Mouse (Mus musculus) forebrain, embryonic 13.5 days (tissue): ENCODE results near the gene Xlr4c. TPM values are rescaled to one million over a fixed set of nuclear protein-coding genes. Genes with fewer than 3 reads are reported as not detected.
"Not testable (repeated sequence)": the region's sequence is repeated elsewhere in the genome, so short reads cannot be mapped to it uniquely, and the experiment has no call there.

Source experiments
- ATAC-seq: fragments of 200-750 bp; cut with Nextera tagmentation; 2 replicates; pipeline ENCODE4 v1.8.0; 2017
- H3K27ac ChIP-seq: fragments of 300-500 bp; sonication (generic); 2 replicates; pipeline ENCODE4 v1.5.1; 2015; ENCODE audit warnings: inconsistent platforms, mild to moderate bottlenecking, moderate library complexity
- H3K27me3 ChIP-seq: fragments of 300-500 bp; sonication (generic); 2 replicates; pipeline ENCODE4 v1.6.1; 2015; ENCODE audit warnings: mild to moderate bottlenecking, inconsistent platforms
- H3K36me3 ChIP-seq: fragments of 300-500 bp; sonication (generic); 2 replicates; pipeline ENCODE4 v1.6.1; 2015; ENCODE audit warnings: mild to moderate bottlenecking, inconsistent platforms; ENCODE audit not compliant: poor library complexity, severe bottlenecking
- H3K4me1 ChIP-seq: fragments of 300-500 bp; sonication (generic); 2 replicates; pipeline ENCODE4 v1.6.1; 2015; ENCODE audit warnings: inconsistent platforms
- H3K4me2 ChIP-seq: fragments of 300-500 bp; sonication (generic); 2 replicates; pipeline ENCODE4 v1.6.1; 2015; ENCODE audit warnings: inconsistent platforms, mild to moderate bottlenecking, moderate library complexity
- H3K4me3 ChIP-seq: fragments of 300-500 bp; sonication (generic); 2 replicates; pipeline ENCODE4 v1.5.1; 2015; ENCODE audit warnings: mild to moderate bottlenecking, inconsistent platforms
- H3K9ac ChIP-seq: fragments of 300-500 bp; sonication (generic); 2 replicates; pipeline ENCODE4 v1.6.1; 2015; ENCODE audit warnings: mild to moderate bottlenecking, inconsistent platforms
- H3K9me3 ChIP-seq: fragments of 300-500 bp; sonication (generic); replicated peaks from 2 replicates; pipeline ENCODE4 v1.6.1; 2016; ENCODE audit warnings: inconsistent platforms
- WGBS: fragments of 180-500 bp; shearing (Covaris S2); methylation state at CpG from one replicate; pipeline ENCODE4 v1.1.7; 2015; 5-methylcytosine and 5-hydroxymethylcytosine counted together
- polyA plus RNA-seq: library from polyadenylated mRNA; unstranded; fragments of >200 nt; fragmentation: Nextera tagmentation; extraction: Ambion mirVana; gene quantifications from 2 replicates; pipeline ENCODE4 v1.2.1, GENCODE M21; 2015

Xlr4c gene
- not detected in 2 replicates for polyA plus RNA-seq

GRCm38 (mm10) chrX:73242821-73243325, at the start of gene Xlr4c:
Gene Xlr4c (minus strand): TSS chrX:73243130.
- H3K4me1 ChIP-seq, ATAC-seq, H3K27me3 ChIP-seq, H3K4me3 ChIP-seq, H3K9ac ChIP-seq, H3K27ac ChIP-seq, H3K4me2 ChIP-seq, H3K9me3 ChIP-seq, H3K36me3 ChIP-seq: not testable (repeated sequence)
- WGBS, result 88% methylated on average over 14 of the region's 14 CpGs

- H3K4me1 ChIP-seq, H3K4me2 ChIP-seq, H3K9ac ChIP-seq, H3K4me3 ChIP-seq, H3K36me3 ChIP-seq, H3K27me3 ChIP-seq, H3K9me3 ChIP-seq, ATAC-seq, H3K27ac ChIP-seq: not testable (repeated sequence)
- WGBS, result 92% methylated on average over 14 of the region's 14 CpGs
Measured at GRCm38 (mm10) chrX:73265270-73265669, 22.3 kb upstream of the Xlr4c start, which contains the start of gene Xlr3c. Gene Xlr3c (minus strand): TSS chrX:73265390.

DNA sequence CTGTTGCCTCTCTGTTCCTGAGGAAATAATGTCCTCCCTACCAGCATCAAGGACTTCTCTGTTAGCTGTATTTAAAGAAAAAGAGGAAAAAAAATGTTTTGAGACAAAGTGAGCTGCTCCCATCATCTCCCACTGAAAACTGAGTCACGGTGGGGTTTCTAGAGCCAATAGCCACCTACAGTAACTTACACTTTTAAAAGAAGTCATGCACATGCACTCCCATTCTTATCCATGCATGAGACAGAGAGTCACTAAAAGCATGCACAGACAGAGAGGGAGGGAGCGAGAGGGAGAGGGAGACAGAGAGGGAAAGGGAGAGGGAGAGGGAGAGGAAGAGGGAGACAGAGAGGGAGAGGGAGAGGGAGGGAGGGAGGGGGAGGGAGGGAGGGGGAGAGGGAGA, 19.5 kb upstream of the Xlr4c start:
- H3K27me3 ChIP-seq, ATAC-seq: not testable (repeated sequence)
- 92% methylated on average over 1 of the region's 2 CpGs for WGBS

GRCm38 (mm10) chrX:73229288-73229687, 13.6 kb downstream of the Xlr4c start:
- H3K9ac ChIP-seq, result peak overlapping the region; percentile 80
- H3K36me3 ChIP-seq, result no peaks in the 10 kb centered on the region
- H3K27ac ChIP-seq, result peak overlapping the region; percentile 95; the same call in 1 of the 2 replicates
- no peaks in the 10 kb centered on the region for H3K27me3 ChIP-seq
- peaks cover 14% of the 10 kb centered on the region; the same call in 1 of the 2 replicates for H3K4me1 ChIP-seq
- peak overlapping the region; percentile 64 for H3K4me3 ChIP-seq
- peak overlapping the region; percentile 73 for H3K4me2 ChIP-seq
- ATAC-seq, result no peak
- WGBS, result 47% methylated on average over 3 of the region's 3 CpGs
- no peaks in the 10 kb centered on the region for H3K9me3 ChIP-seq

More for the DNA sequence above, 19.5 kb upstream of the Xlr4c start:
- not testable (repeated sequence) for H3K4me2 ChIP-seq, H3K9me3 ChIP-seq, H3K4me3 ChIP-seq, H3K27ac ChIP-seq, H3K4me1 ChIP-seq, H3K9ac ChIP-seq, H3K36me3 ChIP-seq

- peak overlapping the region; percentile 73 for H3K4me2 ChIP-seq
- 10% methylated on average over 27 of the region's 51 CpGs for WGBS
- H3K27ac ChIP-seq, result peak overlapping the region; percentile 95
- H3K4me1 ChIP-seq, result peaks cover 14% of the 10 kb centered on the region; the same call in 1 of the 2 replicates
- H3K9ac ChIP-seq, result peak overlapping the region; percentile 80
- peak overlapping the region; percentile 64 for H3K4me3 ChIP-seq
- ATAC-seq, result peak; percentile 69
- no peaks in the 10 kb centered on the region for H3K9me3 ChIP-seq
- no peaks in the 10 kb centered on the region for H3K27me3 ChIP-seq
- no peaks in the 10 kb centered on the region for H3K36me3 ChIP-seq
Measured at GRCm38 (mm10) chrX:73228606-73229214, 14.2 kb downstream of the Xlr4c start.

DNA sequence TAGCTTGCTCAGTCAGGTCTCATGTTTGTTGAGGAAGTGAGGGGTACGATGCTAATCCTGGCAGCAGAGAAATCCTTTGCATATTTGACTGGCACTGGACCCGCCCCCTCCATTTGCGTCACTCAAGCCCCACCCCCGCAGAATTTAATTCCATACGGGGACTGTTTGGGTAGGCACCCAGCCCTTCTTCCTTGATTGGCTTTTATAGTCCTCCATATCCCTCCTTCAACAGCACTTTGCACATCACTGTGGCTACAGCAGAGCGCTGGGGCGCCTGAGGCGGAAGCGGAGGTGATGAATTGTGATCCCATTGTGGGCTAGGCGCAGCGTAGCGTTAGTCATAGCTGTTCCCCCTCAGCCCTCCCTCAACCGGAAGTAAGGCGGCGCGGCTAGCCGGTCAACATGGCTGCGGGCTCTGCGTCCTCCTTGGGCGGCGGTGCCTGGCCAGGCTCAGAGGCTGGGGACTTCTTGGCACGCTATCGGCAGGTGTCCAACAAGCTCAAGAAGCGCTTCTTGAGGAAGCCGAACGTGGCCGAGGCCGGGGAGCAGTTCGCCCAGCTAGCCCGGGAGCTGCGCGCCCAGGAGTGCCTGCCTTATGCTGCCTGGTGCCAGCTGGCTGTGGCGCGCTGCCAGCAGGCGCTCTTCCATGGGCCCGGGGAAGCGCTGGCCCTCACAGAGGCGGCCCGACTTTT, 14.9 kb downstream of the Xlr4c start, which contains the start of gene F8a:
TSS of gene F8a (plus strand) at position 378 of the 692 bp plus-strand sequence.
- Histone ChIP-seq H3K4me1 (peaks cover 14% of the 10 kb centered on the region; the same call in 1 of the 2 replicates), H3K36me3 (no peaks in the 10 kb centered on the region), H3K9ac (peak within 1 kb of the TSS; percentile 80), H3K4me3 (peak within 1 kb of the TSS; percentile 64), H3K4me2 (peak within 1 kb of the TSS; percentile 73), H3K9me3 (no peaks in the 10 kb centered on the region), H3K27me3 (no peaks in the 10 kb centered on the region), H3K27ac (peak within 1 kb of the TSS; percentile 95)
- ATAC-seq, result peak; percentile 95
- WGBS, result 19% methylated on average over 31 of the region's 39 CpGs

GRCm38 (mm10) chrX:73225365-73225764, 17.6 kb downstream of the Xlr4c start:
- no peak for ATAC-seq
- Histone ChIP-seq H3K27ac (no peak overlapping the region), H3K4me3 (no peak overlapping the region), H3K36me3 (no peaks in the 10 kb centered on the region), H3K4me1 (peaks cover 8% of the 10 kb centered on the region; the same call in 1 of the 2 replicates), H3K4me2 (no peak overlapping the region), H3K9ac (no peak overlapping the region), H3K9me3 (no peaks in the 10 kb centered on the region), H3K27me3 (no peaks in the 10 kb centered on the region)
- 40% methylated on average over 1 of the region's 1 CpGs for WGBS

DNA sequence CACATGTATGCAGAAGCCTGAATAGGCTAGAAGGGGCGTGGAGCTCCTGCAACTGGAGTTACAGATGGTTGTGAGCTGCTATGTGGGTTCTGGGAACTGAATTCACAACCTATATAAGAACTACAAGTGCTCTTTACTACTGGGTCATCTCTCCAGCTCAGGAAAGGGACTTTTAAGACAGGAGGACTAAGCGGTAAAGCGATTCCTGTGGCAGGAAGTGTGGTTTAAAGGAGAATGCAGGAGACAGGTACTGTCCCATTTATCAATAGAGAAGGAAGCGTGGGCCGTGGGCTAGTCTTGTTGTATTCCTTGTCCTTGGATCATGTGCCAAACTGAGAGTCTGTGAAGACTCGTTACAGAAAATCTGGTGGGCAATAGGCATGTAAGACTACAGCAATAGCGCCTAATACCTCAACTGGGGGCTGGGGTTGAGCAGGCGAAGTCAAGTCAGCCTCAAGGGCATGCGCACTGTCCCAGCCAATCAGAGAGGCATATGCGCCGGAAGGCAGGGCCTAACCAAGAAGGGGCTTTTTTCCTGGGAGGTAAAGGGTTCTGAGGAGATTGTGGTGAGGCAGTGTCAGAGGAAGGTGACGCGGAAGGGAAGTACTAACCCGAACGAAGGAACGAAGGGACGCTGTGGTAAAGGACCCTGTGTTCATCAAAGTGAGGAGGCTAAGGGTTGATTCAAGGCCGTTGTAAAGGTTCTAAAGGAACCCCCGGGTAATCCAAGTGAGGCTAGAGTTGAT, 28.9 kb downstream of the Xlr4c start, which contains the start of gene Xlr4b:
TSS of gene Xlr4b (plus strand) at position 515 of the 746 bp plus-strand sequence.
- not testable (repeated sequence) for H3K27me3 ChIP-seq, ATAC-seq, H3K4me3 ChIP-seq, H3K27ac ChIP-seq, H3K36me3 ChIP-seq, H3K9me3 ChIP-seq, H3K4me1 ChIP-seq, H3K9ac ChIP-seq, H3K4me2 ChIP-seq
- WGBS, result 81% methylated on average over 19 of the region's 19 CpGs

DNA sequence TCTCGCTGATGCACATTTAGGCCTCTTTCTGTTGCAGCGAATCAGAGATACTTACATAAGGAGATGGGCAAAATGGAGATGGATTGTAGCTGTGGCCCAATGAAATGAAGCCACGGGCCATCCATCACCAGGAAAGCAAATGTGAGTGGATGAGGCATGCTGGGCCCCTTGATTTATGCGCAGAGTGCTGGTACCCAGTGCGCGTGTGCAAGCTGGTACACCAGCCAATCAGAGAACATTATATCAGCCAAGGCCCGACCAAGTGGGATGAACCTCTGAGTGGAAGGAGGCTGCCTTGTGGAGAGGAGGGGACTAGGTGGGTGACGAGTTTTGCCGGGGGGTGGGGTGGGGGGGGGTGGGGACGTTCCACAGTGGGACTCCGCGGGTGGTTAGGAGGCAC, 51.0 kb downstream of the Xlr4c start, which contains the start of gene Xlr3b:
TSS of gene Xlr3b (plus strand) at position 274 of the 400 bp plus-strand sequence.
- not testable (repeated sequence) for H3K36me3 ChIP-seq, H3K27me3 ChIP-seq, H3K4me1 ChIP-seq, H3K4me2 ChIP-seq, H3K27ac ChIP-seq, H3K9me3 ChIP-seq, H3K4me3 ChIP-seq, H3K9ac ChIP-seq
- WGBS, result 80% methylated on average over 12 of the region's 12 CpGs
- ATAC-seq, result peak; percentile 48
